Mouse (Mus musculus): ENCODE data around the gene Ptprn2. TPM values are rescaled to one million over a fixed set of nuclear protein-coding genes. Genes with fewer than 3 reads are reported as not detected.

The Ptprn2 gene
- polyA plus RNA-seq, 1 experiment: 63.0 TPM

DNA sequence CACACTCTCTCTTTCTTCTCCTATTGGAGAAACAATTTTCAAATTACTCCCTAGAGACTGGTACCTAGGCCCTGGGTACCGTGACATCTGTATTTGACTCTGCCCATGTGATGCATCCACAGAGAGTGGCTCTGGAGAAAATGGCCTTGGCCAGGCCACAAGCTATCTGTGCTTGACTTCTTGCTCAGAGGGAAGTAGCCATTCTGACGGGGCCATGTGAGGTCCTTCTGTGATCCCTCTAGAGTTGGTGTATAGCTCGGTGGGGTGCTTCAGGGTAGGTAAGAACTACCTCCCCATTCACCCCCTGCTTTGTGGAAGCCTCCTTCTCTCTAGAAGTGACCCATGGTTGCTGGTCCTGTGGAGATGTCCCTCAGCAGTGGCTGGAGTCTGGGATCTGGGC, 134.8 kb downstream of the Ptprn2 start:
- TF ChIP-seq CTCF (IDR thresholded peaks at IDR 0.05; ENCODE audit: borderline replicate concordance, extremely low read depth, insufficient read depth, insufficient read length) (no peak), POLR2A (IDR thresholded peaks at IDR 0.05; ENCODE audit: borderline replicate concordance, extremely low read depth, insufficient read depth, insufficient read length, poor library complexity, severe bottlenecking) (no peak)
- no peak for DNase-seq (ENCODE audit: low read depth)

DNA sequence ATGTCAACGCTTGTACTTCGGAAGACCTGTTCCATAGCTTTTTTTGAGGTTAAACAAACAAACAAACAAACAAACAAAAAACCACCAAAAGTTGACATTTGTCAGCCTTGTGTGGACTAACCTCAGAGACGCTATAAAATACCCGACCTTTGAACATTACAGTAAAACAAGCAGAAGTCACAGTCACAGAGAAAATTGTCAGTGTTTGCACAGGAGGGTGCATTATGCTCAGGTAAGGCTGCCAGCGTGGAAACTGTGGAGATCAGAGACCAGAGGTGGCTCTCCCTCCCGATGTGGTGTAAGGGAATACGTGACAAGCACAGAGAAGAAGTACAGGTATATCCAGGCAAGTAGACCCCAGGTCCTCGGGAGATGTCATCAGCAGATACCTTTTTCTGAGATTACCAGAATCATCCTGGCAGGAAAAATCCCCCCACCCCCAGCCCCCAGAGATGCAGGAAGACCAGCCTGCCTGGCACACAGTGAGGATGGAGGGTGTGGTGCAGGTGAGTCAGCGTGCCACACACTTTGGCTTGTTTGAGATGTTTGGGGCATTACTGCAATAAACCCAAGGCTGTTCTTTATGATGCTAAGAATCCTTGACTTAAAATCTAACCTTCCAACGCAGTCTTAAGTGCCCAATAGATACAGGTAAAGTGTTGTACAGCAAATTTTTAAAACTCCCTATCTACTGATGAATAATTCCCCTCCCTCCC, 136.0 kb downstream of the Ptprn2 start:
- TF ChIP-seq CTCF (IDR thresholded peaks at IDR 0.05; ENCODE audit: borderline replicate concordance, extremely low read depth, insufficient read depth, insufficient read length) (no peak), POLR2A (IDR thresholded peaks at IDR 0.05; ENCODE audit: borderline replicate concordance, extremely low read depth, insufficient read depth, insufficient read length, poor library complexity, severe bottlenecking) (no peak)
- DNase-seq (ENCODE audit: low read depth): no peak

DNA sequence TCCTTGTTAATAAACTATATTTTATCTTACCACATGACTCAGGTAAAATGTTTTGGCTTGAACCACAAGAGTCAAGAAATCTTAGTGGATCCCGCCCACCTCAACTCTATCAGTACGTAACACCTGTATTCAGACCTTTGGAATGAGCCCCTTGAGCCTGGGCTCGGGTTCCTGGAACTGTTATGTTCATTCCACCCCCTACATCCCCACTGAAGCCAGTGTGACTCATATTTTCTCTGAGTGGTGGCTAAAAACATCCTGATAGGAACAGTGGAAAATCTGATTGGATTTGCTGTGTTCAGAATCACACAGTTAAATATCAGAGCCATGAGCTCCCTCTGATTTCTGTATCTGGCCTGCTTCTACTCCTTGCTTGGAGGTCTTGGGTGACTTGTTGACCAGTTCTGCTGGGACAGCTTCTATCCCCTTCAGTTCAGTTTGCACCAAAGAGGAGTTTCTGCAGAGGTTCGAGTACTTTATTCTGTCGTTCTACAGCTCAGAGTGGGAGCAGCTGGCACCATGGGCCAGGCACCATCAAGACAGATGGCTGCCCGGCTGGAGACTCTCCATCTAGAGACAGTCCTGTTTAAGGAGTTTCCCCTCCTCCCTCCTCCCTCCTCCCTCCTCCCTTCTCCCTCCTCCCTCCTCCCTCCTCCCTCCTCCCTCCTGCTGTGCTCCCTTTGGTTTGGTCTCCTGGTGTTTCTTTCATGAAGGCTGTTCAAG, 137.3 kb downstream of the Ptprn2 start:
- DNase-seq (ENCODE audit: low read depth): peak; percentile 63
- no peak for TF ChIP-seq POLR2A (IDR thresholded peaks at IDR 0.05; ENCODE audit: borderline replicate concordance, extremely low read depth, insufficient read depth, insufficient read length, poor library complexity, severe bottlenecking)
- TF ChIP-seq CTCF (IDR thresholded peaks at IDR 0.05; ENCODE audit: borderline replicate concordance, extremely low read depth, insufficient read depth, insufficient read length): no peak

DNA sequence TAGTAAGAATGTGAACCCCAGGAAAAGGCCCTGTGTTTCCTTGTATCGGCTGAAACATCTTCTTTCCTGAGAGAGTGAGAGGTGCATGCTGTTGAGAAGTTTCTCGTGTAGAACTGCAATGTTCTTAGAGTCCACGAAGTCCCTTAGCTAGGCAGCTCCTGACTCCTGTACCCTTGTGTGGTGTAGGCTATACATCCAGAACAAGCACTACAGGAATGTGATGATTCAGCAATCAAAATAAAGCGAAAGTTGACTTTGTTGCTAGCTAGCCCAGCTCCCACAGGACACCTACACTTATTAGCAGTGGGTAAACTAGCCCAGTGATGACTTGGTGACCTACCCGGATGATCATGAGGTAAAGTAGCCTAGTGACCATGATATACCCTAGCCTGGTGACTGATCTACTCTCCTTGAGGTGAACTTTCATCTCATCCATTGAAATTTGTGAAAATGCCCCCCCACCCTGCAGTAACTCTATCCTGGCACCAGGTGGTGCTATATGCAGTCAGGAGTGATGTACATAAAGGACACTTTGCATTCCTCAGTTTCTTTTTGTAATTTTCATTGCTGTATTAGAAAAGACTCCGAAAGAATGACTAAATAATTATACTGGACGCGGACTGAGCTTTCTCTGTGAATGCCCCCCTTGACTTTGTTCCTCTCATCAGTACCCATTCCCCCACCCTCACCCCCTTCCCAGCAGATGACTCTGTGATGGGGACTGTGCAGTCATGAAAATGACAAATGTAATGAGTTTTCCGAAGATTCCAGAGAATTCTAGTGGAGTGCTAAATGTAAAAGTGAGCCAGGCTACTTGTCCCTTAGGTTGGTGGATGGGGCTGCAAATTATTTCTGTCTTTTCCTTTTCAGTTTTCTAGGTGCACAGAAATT, 140.1 kb downstream of the Ptprn2 start:
- peak; percentile 67 for DNase-seq (ENCODE audit: low read depth)

DNA sequence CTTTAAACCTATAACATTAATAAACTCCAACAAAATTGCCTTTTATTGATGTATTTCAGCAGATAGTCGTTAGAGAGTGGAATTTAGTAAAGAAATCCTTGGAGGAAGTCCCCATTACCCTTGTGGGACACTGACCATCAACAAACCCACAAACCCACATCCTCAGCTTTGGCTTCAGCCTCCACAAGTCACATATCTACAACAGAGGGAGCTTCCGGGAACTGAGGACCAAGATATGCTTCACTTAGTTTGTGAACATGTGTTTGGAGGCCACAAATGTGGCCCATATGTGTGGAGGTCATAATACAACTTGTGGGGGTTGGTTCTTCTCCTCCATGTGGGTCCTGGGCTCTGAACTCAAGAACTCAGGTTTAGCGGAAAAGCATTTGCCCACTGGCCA, 143.5 kb downstream of the Ptprn2 start:
- no peak for DNase-seq (ENCODE audit: low read depth)
- TF ChIP-seq CTCF (IDR thresholded peaks at IDR 0.05; ENCODE audit: borderline replicate concordance, extremely low read depth, insufficient read depth, insufficient read length) (no peak), POLR2A (IDR thresholded peaks at IDR 0.05; ENCODE audit: borderline replicate concordance, extremely low read depth, insufficient read depth, insufficient read length, poor library complexity, severe bottlenecking) (no peak)

More for the DNA sequence above, 140.1 kb downstream of the Ptprn2 start:
- TF ChIP-seq CTCF (IDR thresholded peaks at IDR 0.05; ENCODE audit: borderline replicate concordance, extremely low read depth, insufficient read depth, insufficient read length): peak; percentile 78; the same call in 1 of the 2 replicates
- no peak for TF ChIP-seq POLR2A (IDR thresholded peaks at IDR 0.05; ENCODE audit: borderline replicate concordance, extremely low read depth, insufficient read depth, insufficient read length, poor library complexity, severe bottlenecking)

DNA sequence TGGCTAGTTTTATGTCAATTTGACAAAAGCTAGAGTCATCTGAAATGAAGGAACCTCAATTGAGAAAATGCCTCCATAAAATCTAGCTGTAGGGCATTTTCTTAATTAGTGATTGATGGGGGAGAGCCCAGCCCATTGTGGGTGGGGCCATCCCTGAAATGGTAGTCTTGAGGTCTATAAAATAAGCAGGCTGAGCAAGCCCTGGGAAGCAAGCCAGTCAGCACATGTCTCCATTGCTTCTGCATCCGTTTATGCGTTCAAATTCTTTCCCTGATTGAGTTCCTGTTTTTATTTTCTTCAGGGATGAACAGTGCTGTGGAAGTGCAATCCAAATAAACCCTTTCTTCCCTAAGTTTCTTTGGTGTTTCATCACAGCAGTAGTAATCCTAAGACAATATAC, 152.0 kb downstream of the Ptprn2 start:
- DNase-seq (ENCODE audit: low read depth): peak; percentile 27
- TF ChIP-seq POLR2A (IDR thresholded peaks at IDR 0.05; ENCODE audit: borderline replicate concordance, extremely low read depth, insufficient read depth, insufficient read length, poor library complexity, severe bottlenecking) (no peak), CTCF (IDR thresholded peaks at IDR 0.05; ENCODE audit: borderline replicate concordance, extremely low read depth, insufficient read depth, insufficient read length) (no peak)

DNA sequence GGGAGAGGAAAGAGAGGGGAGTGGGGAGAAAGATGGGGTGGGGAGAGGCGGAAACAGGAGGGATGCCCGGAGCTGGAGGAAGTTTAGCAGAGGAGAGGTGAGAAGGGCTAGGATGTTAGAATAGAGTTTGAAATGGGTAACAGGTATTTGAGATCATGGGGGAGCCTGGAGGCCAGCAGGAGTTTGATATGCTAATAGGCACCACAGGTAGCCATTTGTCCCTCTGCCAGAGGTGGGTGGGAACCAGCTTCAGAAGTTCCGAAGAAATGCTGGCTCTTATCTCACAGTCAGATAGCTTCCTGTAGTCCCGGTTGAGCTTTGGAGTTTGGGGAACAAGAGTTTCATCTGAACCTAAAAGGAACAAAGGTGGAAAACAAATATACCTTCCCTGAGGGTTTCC, 155.4 kb downstream of the Ptprn2 start:
- no peak for TF ChIP-seq CTCF (IDR thresholded peaks at IDR 0.05; ENCODE audit: borderline replicate concordance, extremely low read depth, insufficient read depth, insufficient read length)
- TF ChIP-seq POLR2A (IDR thresholded peaks at IDR 0.05; ENCODE audit: borderline replicate concordance, extremely low read depth, insufficient read depth, insufficient read length, poor library complexity, severe bottlenecking): no peak
- DNase-seq (ENCODE audit: low read depth): no peak

DNA sequence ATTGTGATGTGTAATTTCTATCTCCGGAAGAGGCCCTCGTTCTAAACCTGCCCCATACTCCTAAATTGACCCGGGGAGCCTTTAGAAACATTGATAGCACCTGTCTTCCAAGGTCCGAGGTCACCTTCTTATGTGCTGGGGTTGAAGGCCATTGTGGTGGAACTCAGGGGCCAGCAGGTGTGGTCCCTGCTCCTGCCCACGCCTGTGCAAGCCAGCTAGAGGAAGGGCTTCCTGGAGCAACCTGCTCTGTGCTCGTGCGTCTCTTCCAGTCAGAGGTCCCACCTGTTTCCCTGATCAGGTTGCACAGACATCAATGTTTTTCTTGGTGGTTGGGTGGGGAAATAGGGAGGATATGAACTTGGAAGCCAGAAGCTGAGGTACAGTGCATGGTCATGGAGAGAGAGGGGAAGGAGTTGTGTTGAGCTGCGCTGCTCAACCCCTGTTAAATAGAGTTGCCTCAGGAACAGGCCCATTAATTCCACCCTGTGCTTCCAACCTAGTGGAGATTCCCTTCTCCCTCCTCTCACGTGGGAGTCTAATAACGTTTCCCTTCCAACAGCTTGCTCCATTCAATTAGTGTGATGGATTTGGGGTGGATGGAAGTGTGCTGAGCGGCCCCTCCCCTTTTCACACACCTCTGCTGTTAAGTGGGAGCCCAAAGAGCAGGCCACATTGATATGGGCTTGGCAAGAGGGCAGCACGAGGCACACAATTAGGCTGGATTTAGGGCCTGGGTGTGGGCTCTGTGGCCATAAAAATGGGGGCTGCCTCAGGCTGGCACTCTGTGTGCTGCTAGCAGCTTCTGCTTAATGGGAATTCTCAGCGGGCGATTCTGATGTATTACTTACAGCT, 156.0 kb downstream of the Ptprn2 start:
- DNase-seq (ENCODE audit: low read depth): peak; percentile 88

DNA sequence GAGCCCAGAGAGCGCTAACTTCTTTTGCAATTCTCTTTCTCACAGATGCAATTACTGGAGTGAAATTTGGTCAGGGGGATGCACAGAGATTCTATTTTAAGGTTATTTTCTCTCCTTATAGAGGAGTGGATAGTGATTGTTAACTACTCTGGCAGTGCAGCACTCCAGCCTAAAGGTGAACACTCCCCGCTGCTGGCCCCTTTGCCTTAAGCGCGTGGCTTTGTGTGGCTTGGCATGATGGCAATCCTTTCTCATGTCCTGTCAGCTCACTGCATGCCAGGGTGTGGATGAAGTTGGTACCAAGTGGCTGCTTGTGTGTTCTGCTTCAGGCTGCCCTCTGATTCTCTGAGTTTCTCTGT, 156.7 kb downstream of the Ptprn2 start:
- TF ChIP-seq CTCF (IDR thresholded peaks at IDR 0.05; ENCODE audit: borderline replicate concordance, extremely low read depth, insufficient read depth, insufficient read length): no peak
- TF ChIP-seq POLR2A (IDR thresholded peaks at IDR 0.05; ENCODE audit: borderline replicate concordance, extremely low read depth, insufficient read depth, insufficient read length, poor library complexity, severe bottlenecking): no peak
- no peak for DNase-seq (ENCODE audit: low read depth)

More for the DNA sequence above, 156.0 kb downstream of the Ptprn2 start:
- TF ChIP-seq POLR2A (IDR thresholded peaks at IDR 0.05; ENCODE audit: borderline replicate concordance, extremely low read depth, insufficient read depth, insufficient read length, poor library complexity, severe bottlenecking) (no peak), CTCF (IDR thresholded peaks at IDR 0.05; ENCODE audit: borderline replicate concordance, extremely low read depth, insufficient read depth, insufficient read length) (no peak)

DNA sequence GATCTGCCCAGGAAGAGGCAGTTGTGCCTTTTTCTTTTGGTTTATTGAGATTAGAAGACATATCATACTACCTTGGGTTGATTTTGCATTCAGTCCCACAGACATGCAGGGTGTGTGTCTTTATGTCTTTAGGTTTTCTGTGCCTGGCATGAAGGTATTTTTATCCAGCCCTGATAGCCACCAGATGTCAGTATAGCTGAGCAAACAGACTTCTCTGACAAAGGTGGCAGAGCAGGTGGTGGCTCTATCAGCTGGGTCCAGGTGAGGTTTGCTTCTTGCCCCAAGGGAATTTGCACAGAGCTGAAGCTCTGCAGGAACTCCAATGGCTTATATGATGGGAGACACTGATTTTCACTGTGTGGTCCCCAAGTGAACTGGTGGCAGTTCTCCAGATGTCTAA, 161.3 kb downstream of the Ptprn2 start:
- peak; percentile 64 for DNase-seq (ENCODE audit: low read depth)

More for the DNA sequence above, 161.3 kb downstream of the Ptprn2 start:
- no peak for TF ChIP-seq POLR2A (IDR thresholded peaks at IDR 0.05; ENCODE audit: borderline replicate concordance, extremely low read depth, insufficient read depth, insufficient read length, poor library complexity, severe bottlenecking)
- peak; percentile 54; the same call in 1 of the 2 replicates for TF ChIP-seq CTCF (IDR thresholded peaks at IDR 0.05; ENCODE audit: borderline replicate concordance, extremely low read depth, insufficient read depth, insufficient read length)
